Mouse (Mus musculus): ENCODE measurements around the gene Slco1b2. TPM values are rescaled to one million over a fixed set of nuclear protein-coding genes. Genes with fewer than 3 reads are reported as not detected.
"Not testable (repeated sequence)": the region's sequence is repeated elsewhere in the genome, so short reads cannot be mapped to it uniquely, and the experiment has no call there.

Slco1b2 gene
- polyA plus RNA-seq (2011; ENCODE audit: insufficient read depth, insufficient read length, low read depth, missing spikeins) = not detected in 2 replicates

DNA sequence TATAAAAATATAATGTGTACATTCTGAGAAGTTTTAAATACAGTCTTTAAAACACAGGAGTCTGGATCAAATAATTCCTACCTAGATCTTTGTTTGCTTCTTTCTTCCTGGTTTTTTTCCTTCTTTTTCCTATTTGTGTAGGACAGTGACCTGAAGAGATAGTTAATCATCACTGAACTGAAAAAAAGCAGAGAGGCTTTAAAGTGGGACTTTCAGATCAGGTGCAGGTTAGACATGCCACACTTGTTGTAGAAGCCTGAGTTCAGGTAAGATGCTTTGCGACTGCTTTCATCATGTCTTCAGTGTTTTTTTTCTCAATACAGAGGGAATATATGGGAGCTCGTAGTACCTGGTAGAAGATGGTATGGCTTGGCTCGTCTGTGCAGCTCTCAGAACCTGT lies at the start of gene Slco1b2:
Slco1b2 (plus strand) TSS at position 228 of the 400 bp plus-strand sequence.
- Histone ChIP-seq H3K9ac (ENCODE audit: low read depth, poor library complexity, severe bottlenecking) (no peak within 1 kb of the TSS), H3K27me3 (ENCODE audit: control insufficient read depth, insufficient read depth, low read length, poor library complexity, severe bottlenecking) (no peaks in the 10 kb centered on the region), H3K9me3 (replicated peaks; ENCODE audit: control insufficient read depth, insufficient read depth, low read length, poor library complexity, severe bottlenecking) (no peaks in the 10 kb centered on the region), H3K36me3 (ENCODE audit: control insufficient read depth, insufficient read depth, low read length, poor library complexity, severe bottlenecking) (no peaks in the 10 kb centered on the region), H3K4me1 (ENCODE audit: control insufficient read depth, insufficient read depth, low read length) (no peaks in the 10 kb centered on the region), H3K27ac (ENCODE audit: insufficient read depth, low read length) (no peak within 1 kb of the TSS), H3K4me3 (ENCODE audit: low read depth, low read length) (no peak within 1 kb of the TSS)
- TF ChIP-seq EP300 (IDR thresholded peaks at IDR 0.05; ENCODE audit: insufficient read depth, low read depth, low read length) (no peak), CTCF (IDR thresholded peaks at IDR 0.05; ENCODE audit: low read depth, low read length) (no peak), POLR2A (IDR thresholded peaks at IDR 0.05; ENCODE audit: insufficient read depth, low read length) (no peak)

- no peak for TF ChIP-seq EP300 (IDR thresholded peaks at IDR 0.05; ENCODE audit: insufficient read depth, low read depth, low read length)
- no peak for TF ChIP-seq POLR2A (IDR thresholded peaks at IDR 0.05; ENCODE audit: insufficient read depth, low read length)
- TF ChIP-seq CTCF (IDR thresholded peaks at IDR 0.05; ENCODE audit: low read depth, low read length) = no peak
- Histone ChIP-seq H3K9ac (ENCODE audit: low read depth, poor library complexity, severe bottlenecking) (no peak overlapping the region), H3K27ac (ENCODE audit: insufficient read depth, low read length) (no peak overlapping the region), H3K9me3 (replicated peaks; ENCODE audit: control insufficient read depth, insufficient read depth, low read length, poor library complexity, severe bottlenecking) (no peaks in the 10 kb centered on the region), H3K27me3 (ENCODE audit: control insufficient read depth, insufficient read depth, low read length, poor library complexity, severe bottlenecking) (no peaks in the 10 kb centered on the region), H3K36me3 (ENCODE audit: control insufficient read depth, insufficient read depth, low read length, poor library complexity, severe bottlenecking) (no peaks in the 10 kb centered on the region), H3K4me1 (ENCODE audit: control insufficient read depth, insufficient read depth, low read length) (no peaks in the 10 kb centered on the region), H3K4me3 (ENCODE audit: low read depth, low read length) (no peak overlapping the region)
Observed at GRCm38 (mm10) chr6:141584791-141585403, 44.4 kb upstream of the Slco1b2 start.

GRCm38 (mm10) chr6:141590002-141590401 lies 39.3 kb upstream of the Slco1b2 start:
- TF ChIP-seq EP300 (IDR thresholded peaks at IDR 0.05; ENCODE audit: insufficient read depth, low read depth, low read length) (no peak), POLR2A (IDR thresholded peaks at IDR 0.05; ENCODE audit: insufficient read depth, low read length) (no peak), CTCF (IDR thresholded peaks at IDR 0.05; ENCODE audit: low read depth, low read length) (no peak)
- Histone ChIP-seq H3K36me3 (ENCODE audit: control insufficient read depth, insufficient read depth, low read length, poor library complexity, severe bottlenecking) (no peaks in the 10 kb centered on the region), H3K27me3 (ENCODE audit: control insufficient read depth, insufficient read depth, low read length, poor library complexity, severe bottlenecking) (no peaks in the 10 kb centered on the region), H3K9me3 (replicated peaks; ENCODE audit: control insufficient read depth, insufficient read depth, low read length, poor library complexity, severe bottlenecking) (no peaks in the 10 kb centered on the region; the same call in 1 of the 2 replicates), H3K27ac (ENCODE audit: insufficient read depth, low read length) (no peak overlapping the region), H3K4me3 (ENCODE audit: low read depth, low read length) (no peak overlapping the region), H3K4me1 (ENCODE audit: control insufficient read depth, insufficient read depth, low read length) (peaks cover 2% of the 10 kb centered on the region), H3K9ac (ENCODE audit: low read depth, poor library complexity, severe bottlenecking) (no peak overlapping the region)

DNA sequence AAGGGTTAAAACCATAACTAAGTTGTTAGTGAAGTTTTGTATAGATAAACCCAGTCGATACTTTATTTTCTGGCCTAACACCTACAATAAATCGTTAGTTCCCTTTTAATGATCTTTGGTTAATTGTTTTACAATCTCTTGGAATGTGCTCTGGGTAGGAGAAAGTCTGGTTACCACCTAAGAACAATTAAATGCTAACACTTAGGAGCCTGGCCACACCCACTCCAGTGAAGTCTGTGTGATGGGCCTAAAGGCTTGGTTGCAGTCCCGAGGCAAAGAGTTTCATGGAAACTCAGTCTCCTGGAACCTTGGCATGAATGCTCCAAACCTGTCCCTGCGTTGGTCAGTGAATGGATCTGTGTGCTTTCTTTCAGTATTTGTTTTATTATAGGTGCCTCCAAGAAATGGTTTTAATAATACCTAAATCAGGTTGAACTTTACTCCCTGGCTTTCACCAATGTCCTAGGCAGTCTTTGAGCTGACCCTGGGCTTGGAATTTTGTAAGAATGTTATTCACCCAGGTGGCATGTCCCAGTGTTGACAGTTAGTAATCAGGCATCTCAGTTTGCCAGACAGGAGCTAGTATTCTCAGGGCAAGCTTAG lies 38.6 kb upstream of the Slco1b2 start:
- H3K27ac ChIP-seq (ENCODE audit: insufficient read depth, low read length); H3K4me3 ChIP-seq (ENCODE audit: low read depth, low read length); H3K27me3 ChIP-seq (ENCODE audit: control insufficient read depth, insufficient read depth, low read length, poor library complexity, severe bottlenecking); H3K4me1 ChIP-seq (ENCODE audit: control insufficient read depth, insufficient read depth, low read length); H3K36me3 ChIP-seq (ENCODE audit: control insufficient read depth, insufficient read depth, low read length, poor library complexity, severe bottlenecking); H3K9ac ChIP-seq (ENCODE audit: low read depth, poor library complexity, severe bottlenecking); H3K9me3 ChIP-seq (replicated peaks; ENCODE audit: control insufficient read depth, insufficient read depth, low read length, poor library complexity, severe bottlenecking): not testable (repeated sequence)

GRCm38 (mm10) chr6:141596081-141596480 lies 33.2 kb upstream of the Slco1b2 start:
- no peaks in the 10 kb centered on the region for H3K27me3 ChIP-seq (ENCODE audit: control insufficient read depth, insufficient read depth, low read length, poor library complexity, severe bottlenecking)
- no peaks in the 10 kb centered on the region for H3K4me1 ChIP-seq (ENCODE audit: control insufficient read depth, insufficient read depth, low read length)
- no peaks in the 10 kb centered on the region for H3K36me3 ChIP-seq (ENCODE audit: control insufficient read depth, insufficient read depth, low read length, poor library complexity, severe bottlenecking)
- H3K4me3 ChIP-seq (ENCODE audit: low read depth, low read length) = no peak overlapping the region
- peaks cover 26% of the 10 kb centered on the region for H3K9me3 ChIP-seq (replicated peaks; ENCODE audit: control insufficient read depth, insufficient read depth, low read length, poor library complexity, severe bottlenecking)
- H3K27ac ChIP-seq (ENCODE audit: insufficient read depth, low read length) = no peak overlapping the region
- no peak overlapping the region for H3K9ac ChIP-seq (ENCODE audit: low read depth, poor library complexity, severe bottlenecking)
- TF ChIP-seq CTCF (IDR thresholded peaks at IDR 0.05; ENCODE audit: low read depth, low read length) (no peak), EP300 (IDR thresholded peaks at IDR 0.05; ENCODE audit: insufficient read depth, low read depth, low read length) (no peak), POLR2A (IDR thresholded peaks at IDR 0.05; ENCODE audit: insufficient read depth, low read length) (no peak)

DNA sequence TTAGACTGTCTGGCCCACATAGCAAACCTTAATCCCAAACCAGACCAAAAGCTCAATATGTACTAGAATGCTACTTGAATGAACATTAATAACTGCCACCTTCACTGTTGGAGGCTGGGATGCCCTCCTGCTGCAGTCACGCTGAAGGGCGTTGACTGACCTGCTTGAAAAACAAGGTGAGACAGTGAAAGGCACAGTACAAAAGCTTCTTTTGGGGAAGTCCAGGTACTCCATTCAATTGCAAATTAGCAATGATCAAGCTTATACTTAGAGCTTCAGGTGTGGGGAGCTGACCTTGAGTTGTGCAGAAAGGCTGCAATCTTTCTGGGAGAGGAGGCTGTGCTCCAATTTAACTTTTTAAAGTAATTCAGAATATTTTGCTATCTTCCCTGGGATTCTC lies 32.3 kb upstream of the Slco1b2 start:
- Histone ChIP-seq H3K4me3 (ENCODE audit: low read depth, low read length) (no peak overlapping the region), H3K9ac (ENCODE audit: low read depth, poor library complexity, severe bottlenecking) (no peak overlapping the region), H3K4me1 (ENCODE audit: control insufficient read depth, insufficient read depth, low read length) (no peaks in the 10 kb centered on the region), H3K27me3 (ENCODE audit: control insufficient read depth, insufficient read depth, low read length, poor library complexity, severe bottlenecking) (no peaks in the 10 kb centered on the region), H3K9me3 (replicated peaks; ENCODE audit: control insufficient read depth, insufficient read depth, low read length, poor library complexity, severe bottlenecking) (peaks cover 26% of the 10 kb centered on the region), H3K36me3 (ENCODE audit: control insufficient read depth, insufficient read depth, low read length, poor library complexity, severe bottlenecking) (no peaks in the 10 kb centered on the region), H3K27ac (ENCODE audit: insufficient read depth, low read length) (peak overlapping the region; percentile 58; the same call in 1 of the 2 replicates)
- TF ChIP-seq POLR2A (IDR thresholded peaks at IDR 0.05; ENCODE audit: insufficient read depth, low read length) = no peak
- TF ChIP-seq EP300 (IDR thresholded peaks at IDR 0.05; ENCODE audit: insufficient read depth, low read depth, low read length) = peak; percentile 76

Data from ES-Bruce4 (cell line).